Mouse (Mus musculus) kidney, postnatal 4 days (tissue): ENCODE measurements around the gene Rhof.

Experiments
- DNase-seq, 2 experiments: peaks; one replicate each; pipeline ENCODE4 v3.0.0; 2021; ENCODE audit warnings: mixed read lengths in 2 of 2

Rhof gene

DNA sequence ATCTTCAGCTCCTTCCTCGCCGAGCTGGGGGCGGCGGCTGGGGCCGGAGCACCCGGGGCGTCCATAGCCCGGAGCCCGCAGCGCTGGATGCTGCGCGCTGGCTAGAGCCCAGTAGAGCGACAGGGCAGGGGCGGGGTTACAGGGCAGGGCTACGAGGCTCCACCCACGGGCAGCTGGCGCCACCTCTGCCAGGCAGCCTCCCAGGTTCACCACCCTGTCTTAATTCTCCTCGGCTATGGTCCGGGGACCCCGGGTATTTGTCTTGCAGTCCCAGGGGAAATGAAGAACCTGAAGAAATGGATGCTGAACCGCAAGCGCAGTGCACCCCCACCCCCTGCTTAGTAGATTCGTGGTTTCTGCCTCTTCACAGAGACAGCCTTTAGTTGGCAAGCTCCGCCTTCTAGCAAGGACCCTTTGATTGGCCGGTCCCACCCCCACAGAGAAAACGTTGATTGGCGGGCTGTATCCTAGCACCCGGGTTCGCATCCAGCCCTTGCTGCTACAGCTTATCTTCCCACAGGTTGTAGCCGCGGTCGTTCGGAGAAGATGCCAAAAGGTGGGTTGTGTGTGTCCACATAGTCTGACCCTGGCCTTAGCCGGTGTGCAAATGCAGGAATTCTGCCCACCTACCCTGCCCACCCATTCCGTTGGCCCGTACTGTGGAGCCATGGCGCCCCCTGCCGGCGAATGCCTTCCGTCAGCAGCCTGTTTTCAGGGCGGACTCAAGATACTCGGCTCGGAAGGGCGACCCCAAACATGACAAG lies at the start of gene Rhof:
Rhof (minus strand) TSS at position 385 of the 764 bp plus-strand sequence.
- peak; percentile 90 to 92 for DNase-seq

DNA sequence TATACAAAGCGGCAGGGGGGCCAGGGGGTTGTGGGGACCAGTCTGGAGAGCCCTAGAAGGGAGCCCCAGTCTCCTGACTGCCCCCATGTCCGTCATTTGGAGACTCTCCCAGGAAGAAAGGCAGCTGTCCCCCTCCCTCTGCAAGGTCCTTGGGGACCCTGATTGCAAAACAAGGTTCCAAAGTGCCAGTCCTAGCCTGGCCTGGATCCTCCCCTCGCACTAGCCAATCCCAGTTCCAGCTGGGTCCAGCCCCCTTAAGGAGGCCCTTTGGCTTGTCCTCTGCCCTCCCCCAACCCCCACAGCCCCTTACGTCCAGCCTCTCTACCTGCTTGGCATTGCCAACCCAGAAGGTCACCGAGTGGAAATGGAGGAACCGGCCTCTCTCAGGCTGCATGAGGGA lies 49.0 kb upstream of the Rhof start:
- DNase-seq: peak in 1 of 2 experiments; percentile 51

DNA sequence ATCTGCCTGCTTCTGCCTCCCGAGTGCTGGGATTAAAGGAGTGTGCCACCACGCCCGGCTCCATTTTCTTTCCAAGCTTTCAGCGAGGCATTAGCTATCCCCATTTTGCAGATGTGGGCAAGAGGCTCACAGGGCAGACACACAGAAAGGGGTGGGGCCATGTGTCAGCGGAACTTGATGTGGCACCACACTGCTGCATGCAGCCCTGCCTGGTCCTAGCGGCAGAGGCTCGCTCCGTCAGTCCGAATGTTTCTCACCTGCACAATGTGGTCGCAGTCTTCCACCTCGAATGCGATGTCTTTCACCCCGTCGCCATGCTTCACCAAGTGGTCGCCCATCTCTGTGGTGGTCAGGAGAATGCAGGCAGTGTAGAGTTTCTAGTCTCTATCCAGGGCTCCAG lies 47.9 kb upstream of the Rhof start:
- DNase-seq: no peak

GRCm38 (mm10) chr5:123178792-123179191 lies 46.3 kb upstream of the Rhof start:
- no peak for DNase-seq

DNA sequence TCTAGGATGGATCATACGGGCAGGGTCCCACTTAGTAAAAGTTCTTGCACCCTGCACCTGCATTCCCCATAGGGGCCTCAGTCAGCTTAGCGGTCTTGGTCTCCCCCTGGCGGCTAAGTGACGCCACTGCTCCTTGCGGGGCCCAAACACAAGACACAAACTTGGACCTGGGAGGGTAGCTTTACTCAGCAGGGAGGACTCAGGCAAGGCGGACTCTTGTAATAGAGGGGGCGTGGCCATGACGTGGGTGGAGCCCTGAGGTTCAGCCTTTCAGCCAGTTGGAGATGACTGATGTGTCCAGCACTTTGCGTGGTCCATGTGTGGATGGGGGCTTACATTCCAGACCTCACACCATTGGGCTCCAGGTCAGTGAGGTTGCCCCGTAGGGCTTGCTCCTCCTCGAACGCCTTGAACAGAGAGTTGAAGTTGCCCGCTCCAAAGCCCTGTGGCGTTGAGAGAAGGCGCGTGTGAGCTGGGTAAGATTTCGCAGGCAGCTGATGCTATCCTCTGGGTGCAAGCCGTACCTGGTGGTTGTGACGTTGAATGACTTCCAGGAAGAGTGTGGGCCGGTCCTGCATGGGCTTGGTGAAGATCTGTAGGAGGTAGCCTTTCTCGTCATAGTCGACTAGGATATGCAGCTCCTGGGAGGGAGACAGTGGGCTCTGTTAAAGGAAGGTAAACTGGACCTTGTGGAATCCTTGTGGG lies 39.3 kb upstream of the Rhof start:
- DNase-seq: peak; percentile 93 to 94

- DNase-seq: no peak
Measured at GRCm38 (mm10) chr5:123170365-123170764, 37.9 kb upstream of the Rhof start.

DNA sequence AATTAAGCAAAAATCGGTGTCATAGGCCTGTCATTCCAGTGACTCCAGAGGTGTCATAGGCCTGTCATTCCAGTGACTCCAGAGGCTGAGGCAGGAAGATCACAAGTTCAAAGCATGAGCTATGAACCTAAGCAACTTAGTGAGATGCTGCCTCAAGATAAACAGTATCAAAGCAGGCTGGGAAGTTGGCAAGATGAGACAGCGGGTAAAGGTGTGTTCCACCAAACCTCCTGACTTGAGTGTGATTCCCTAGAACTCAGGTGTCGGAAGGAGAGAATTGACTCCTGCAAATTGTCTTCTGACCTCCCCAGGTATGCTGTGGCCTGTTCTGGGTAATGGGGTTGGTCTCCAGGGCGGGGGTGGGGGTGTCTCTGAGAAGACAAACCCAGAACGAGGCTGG lies 36.8 kb upstream of the Rhof start, which contains the start of gene Psmd9:
Psmd9 (plus strand) TSS at position 130 of the 400 bp plus-strand sequence.
- DNase-seq: no peak

DNA sequence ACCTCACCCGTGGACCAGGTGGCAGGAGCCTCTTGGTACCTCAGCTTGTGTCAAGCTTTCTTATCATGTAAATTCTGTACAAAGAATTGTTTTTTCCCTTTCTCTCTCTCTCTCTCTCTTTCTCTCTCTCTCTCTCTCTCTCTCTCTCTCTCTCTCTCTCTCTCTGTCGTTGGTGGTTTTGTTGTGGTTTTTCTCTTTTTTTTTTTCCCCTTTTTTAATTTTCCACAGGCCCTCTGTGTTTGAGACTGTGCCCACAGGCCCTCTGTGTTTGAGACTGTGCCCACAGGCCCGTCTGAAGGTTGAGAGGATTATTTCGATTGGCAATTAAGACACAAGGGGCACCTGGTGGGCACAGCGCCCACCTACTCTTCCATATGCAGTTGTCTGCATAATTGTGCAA lies 35.1 kb upstream of the Rhof start:
- no peak for DNase-seq

GRCm38 (mm10) chr5:123166437-123166836 lies 33.9 kb upstream of the Rhof start:
- DNase-seq: no peak

- peak in 1 of 2 experiments; percentile 48 for DNase-seq
Measured at GRCm38 (mm10) chr5:123162942-123163341, 30.4 kb upstream of the Rhof start.

DNA sequence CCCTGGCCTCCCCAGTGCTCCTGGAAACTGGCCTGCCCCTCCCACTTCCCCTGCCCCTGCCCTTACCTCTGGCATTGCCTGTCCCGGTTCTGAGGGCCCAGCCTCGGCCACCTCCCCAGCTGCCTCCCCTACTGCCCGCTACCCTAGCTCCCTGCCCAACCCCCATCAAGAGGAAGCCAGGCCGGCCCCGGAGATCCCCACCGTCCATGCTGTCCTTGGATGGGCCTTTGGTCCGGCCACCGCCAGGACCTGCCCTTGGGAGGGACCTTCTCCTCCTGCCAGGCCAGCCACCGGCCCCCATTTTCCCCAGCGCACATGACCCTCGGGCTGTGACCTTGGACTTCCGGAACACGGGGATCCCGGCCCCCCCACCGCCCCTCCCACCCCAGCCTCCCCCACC lies 27.8 kb upstream of the Rhof start:
- no peak for DNase-seq

DNA sequence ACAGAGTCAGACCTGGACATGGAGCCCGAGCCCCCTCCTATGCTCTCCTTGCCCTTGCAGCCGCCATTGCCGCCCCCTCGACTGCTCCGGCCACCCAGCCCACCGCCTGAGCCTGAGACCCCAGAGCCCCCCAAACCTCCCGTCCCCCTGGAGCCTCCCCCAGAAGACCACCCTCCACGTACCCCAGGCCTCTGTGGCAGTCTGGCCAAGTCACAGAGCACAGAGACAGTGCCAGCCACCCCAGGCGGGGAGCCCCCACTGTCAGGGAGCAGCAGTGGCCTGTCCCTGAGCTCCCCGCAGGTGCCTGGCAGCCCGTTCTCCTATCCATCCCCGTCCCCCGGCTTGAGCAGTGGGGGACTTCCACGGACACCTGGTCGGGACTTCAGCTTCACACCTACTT lies 27.4 kb upstream of the Rhof start:
- no peak for DNase-seq

- DNase-seq: no peak
Measured at GRCm38 (mm10) chr5:123159446-123159845, 27.0 kb upstream of the Rhof start.

GRCm38 (mm10) chr5:123157972-123158371 lies 25.5 kb upstream of the Rhof start:
- no peak for DNase-seq

DNA sequence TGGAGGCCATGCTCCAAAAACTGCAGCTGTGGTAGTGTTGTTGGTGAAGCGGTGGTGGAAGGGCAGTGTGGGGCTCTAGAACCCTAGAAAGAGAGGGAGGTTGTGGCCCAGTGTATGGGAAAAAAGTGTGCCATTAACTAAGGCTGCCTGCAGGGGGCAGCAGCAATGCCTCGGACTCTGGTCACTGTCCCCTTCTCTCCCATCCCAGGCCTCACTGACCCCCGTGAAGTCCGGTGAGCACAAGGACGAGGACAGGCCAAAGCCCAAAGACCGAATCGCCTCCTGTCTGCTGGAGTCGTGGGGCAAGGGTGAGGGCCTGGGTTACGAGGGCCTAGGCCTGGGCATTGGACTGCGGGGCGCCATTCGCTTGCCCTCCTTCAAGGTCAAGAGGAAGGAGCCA lies 24.3 kb upstream of the Rhof start:
- no peak for DNase-seq

DNA sequence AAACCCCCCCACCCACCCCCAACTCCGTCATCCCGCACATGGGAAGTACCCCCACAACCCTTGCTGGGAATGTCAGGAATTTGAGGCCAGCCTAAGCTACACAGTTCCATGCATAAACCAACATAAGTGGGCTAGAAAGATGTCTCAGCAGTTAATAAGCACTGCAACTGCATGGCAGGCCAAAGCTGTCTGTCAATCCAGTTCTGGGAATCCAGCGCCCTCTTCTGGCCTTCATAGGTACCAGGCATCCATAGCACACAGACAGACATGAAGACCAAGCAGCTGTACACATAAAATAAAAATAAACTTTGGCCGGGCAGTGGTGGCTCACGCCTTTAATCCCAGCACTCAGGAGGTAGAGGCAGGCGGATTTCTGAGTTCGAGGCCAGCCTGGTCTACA lies 22.9 kb upstream of the Rhof start:
- peak; percentile 77 to 86 for DNase-seq

- no peak for DNase-seq
Measured at GRCm38 (mm10) chr5:123152901-123153300, 20.4 kb upstream of the Rhof start.

DNA sequence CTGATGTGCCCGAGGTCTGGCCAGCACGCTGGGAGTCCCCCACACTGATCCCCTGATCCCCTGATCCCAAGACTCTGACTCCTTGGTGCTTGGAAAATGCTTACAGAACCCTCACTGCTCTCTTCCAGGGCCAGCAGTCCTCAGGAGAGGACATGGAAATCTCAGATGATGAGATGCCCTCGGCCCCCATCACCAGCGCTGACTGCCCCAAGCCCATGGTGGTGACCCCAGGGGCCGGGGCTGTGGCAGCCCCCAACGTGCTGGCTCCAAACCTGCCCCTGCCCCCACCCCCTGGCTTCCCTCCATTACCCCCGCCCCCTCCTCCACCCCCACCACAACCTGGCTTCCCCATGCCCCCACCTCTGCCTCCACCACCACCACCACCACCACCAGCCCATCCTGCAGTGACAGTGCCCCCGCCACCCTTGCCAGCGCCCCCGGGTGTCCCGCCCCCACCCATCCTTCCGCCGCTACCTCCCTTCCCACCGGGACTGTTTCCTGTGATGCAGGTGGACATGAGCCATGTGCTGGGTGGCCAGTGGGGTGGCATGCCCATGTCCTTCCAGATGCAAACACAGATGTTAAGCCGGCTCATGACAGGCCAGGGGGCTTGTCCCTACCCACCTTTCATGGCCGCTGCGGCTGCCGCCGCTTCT lies 19.3 kb upstream of the Rhof start:
- no peak for DNase-seq

DNA sequence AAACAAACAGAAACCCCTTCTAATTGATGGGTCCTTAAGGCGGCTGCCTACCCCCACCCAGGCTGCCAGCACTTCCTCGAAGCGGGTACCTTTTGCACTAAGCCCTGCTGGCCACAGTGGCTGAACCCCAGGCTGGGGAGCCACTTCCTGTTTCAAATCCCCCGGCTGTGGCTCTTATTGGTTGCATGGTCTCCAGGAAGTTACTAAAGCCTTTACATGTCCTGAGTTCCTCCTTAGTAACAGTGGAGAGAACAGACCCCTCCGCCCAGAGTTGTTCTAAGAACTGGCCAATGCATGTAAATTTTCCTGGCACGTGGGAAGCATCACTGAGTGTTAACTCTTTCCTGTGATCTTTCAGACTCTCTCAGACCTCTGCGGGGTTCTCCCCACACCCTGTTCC lies 18.6 kb upstream of the Rhof start:
- peak; percentile 52 to 64 for DNase-seq

DNA sequence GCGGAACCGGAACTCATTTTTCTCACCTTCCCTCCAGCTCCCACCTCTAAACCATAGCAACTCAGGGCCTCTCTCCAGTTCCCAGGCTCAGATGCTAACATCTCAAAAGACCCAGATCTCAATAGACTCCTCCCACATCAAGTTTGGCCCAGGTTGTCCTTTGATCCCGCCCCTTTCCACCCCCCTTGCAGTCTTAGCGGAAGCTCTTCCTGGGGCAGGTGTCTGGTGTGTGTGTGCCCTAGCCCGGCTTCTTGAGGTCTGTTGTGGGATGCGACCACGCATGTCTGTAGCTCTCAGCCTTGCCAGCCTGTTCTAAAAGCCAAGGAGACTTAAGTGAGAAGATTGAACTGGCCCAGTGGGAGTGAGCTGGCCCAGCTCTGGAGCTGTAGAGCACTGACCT lies 18.1 kb upstream of the Rhof start:
- DNase-seq: no peak

DNA sequence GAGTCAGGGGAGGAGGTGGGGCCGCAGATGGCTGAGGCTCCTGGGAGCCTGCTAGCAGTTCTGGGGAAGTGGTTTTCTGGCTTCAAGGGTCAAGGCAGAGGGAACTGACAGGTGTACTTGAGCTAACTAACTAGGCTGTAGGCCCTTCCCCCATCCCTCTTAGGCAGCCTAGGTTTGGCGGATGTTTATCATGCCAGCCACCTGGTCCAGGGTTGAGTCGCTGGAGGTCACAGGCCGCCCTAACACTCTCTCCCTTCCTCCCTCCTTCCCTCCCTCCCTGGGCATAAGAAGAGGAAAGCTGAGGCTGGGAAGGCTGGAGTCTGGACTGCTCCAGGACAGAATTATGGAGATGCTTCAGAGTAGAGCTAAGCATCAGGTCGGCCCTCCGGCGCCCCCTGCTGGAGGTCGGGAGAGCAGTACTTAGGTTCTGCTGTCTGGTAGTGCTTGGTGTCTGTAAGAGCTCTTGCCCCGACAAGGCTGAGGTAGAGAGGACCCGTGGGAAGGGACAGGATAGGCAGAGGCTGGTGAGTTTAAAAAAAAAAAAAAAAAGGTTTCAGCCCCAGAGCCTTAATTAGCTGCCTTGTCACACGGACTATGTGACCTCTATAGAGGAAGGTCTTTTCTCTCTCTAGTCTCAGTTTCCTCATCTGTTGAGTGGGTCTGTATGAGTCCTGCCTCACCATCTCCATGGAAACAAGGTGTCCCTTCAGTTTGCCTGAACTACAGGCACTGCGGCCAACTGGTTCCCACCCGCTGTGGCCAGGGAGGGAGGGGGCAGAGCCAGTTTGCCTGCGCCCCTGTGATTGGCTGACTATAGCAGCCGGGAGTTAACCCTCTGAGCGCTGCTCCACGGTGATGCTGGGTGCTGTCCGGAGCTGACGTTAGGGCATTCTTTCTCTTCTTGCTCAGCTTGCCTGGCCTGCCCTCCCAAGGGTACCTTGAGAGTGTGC lies 17.2 kb upstream of the Rhof start:
- peak; percentile 95 to 96 for DNase-seq

DNA sequence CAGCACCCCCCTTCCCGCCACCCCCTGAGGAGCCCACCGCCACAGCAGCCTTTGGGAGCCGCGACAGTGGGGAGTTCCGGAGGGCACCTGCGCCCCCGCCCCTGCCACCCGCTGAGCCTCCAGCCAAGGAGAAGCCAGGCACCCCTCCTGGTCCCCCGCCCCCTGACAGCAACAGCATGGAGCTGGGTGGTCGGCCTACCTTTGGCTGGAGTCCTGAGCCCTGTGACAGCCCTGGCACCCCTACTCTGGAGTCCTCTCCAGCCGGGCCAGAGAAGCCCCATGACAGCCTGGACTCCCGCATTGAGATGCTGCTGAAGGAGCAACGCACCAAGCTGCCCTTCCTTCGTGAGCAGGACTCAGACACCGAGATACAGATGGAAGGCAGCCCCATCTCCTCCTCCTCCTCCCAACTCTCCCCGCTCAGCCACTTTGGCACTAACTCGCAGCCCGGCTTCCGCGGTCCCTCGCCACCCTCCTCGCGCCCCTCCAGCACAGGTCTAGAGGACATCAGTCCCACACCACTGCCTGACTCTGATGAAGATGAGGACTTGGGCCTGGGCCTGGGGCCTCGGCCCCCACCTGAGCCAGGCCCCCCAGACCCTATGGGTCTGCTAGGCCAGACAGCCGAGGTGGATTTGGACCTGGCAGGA lies 15.7 kb upstream of the Rhof start:
- DNase-seq: no peak
